Mouse (Mus musculus) forebrain, embryonic 11.5 days (tissue): ENCODE measurements at regions not wholly inside any gene's neighbourhood (a gene's known extent, or its start where the extent isn't known, plus 50 kb on each side); places are given as distances from the start of the nearest gene placed in this dataset.

Experiments used
- ATAC-seq: fragments of 200-750 bp; cut with Nextera tagmentation; replicated peaks from 2 replicates; pipeline ENCODE4 v1.8.0; 2017; ENCODE audit warnings: moderate TSS enrichment; ENCODE audit not compliant: low FRiP score
- DNase-seq: peaks from one replicate; pipeline ENCODE4 v3.0.0-alpha.2; 2017; ENCODE audit warnings: low spot score
- H3K27ac ChIP-seq: fragments of 300-500 bp; sonication (generic); 2 replicates; pipeline ENCODE4 v1.5.1; 2014; ENCODE audit warnings: low read depth, low read length
- H3K27me3 ChIP-seq: fragments of 300-500 bp; sonication (generic); 2 replicates; pipeline ENCODE4 v1.6.1; 2014; ENCODE audit warnings: mild to moderate bottlenecking, low read length, mixed read lengths; ENCODE audit not compliant: control insufficient read depth, insufficient read depth
- H3K36me3 ChIP-seq: fragments of 300-500 bp; sonication (generic); 2 replicates; pipeline ENCODE4 v1.6.1; 2014; ENCODE audit warnings: mild to moderate bottlenecking, low read length, moderate library complexity, mixed read lengths; ENCODE audit not compliant: control insufficient read depth, insufficient read depth
- H3K4me1 ChIP-seq: fragments of 300-500 bp; sonication (generic); replicated peaks from 2 replicates; pipeline ENCODE4 v1.6.1; 2014; ENCODE audit warnings: low read length, mixed read lengths; ENCODE audit not compliant: control insufficient read depth, insufficient read depth
- H3K4me2 ChIP-seq: fragments of 300-500 bp; sonication (generic); 2 replicates; pipeline ENCODE4 v1.6.1; 2014; ENCODE audit warnings: low read depth, mild to moderate bottlenecking, low read length, moderate library complexity, mixed read lengths; ENCODE audit not compliant: severe bottlenecking
- H3K4me3 ChIP-seq: fragments of 300-500 bp; sonication (generic); 2 replicates; pipeline ENCODE4 v1.5.1; 2014; ENCODE audit warnings: low read depth, low read length
- H3K9ac ChIP-seq: fragments of 300-500 bp; sonication (generic); 2 replicates; pipeline ENCODE4 v1.6.1; 2014; ENCODE audit warnings: low read length
- H3K9me3 ChIP-seq: fragments of 300-500 bp; sonication (generic); 2 replicates; pipeline ENCODE4 v1.6.1; 2016; ENCODE audit warnings: low read length, mixed read lengths; ENCODE audit not compliant: control insufficient read depth
- whole genome bisulfite sequencing: fragments of 180-500 bp; shearing (Covaris S2); extraction: QIAGEN DNeasy Blood & Tissue Kit; methylation state at CpG from one replicate; pipeline ENCODE4 v1.1.7; 2014; 5-methylcytosine and 5-hydroxymethylcytosine counted together

- Histone ChIP-seq H3K27me3 (no peaks in the 10 kb centered on the region), H3K4me2 (no peak overlapping the region), H3K27ac (no peak overlapping the region), H3K36me3 (no peaks in the 10 kb centered on the region), H3K9me3 (no peaks in the 10 kb centered on the region), H3K4me1 (peaks cover 6% of the 10 kb centered on the region; the same call in 1 of the 2 replicates), H3K9ac (no peak overlapping the region), H3K4me3 (no peak overlapping the region)
- 70% methylated on average over 8 of the region's 8 CpGs for WGBS
- no peak for ATAC-seq
- no peak for DNase-seq
Observed at GRCm38 (mm10) chr16:90622677-90623225, 104.5 kb downstream of the Mis18a start.

GRCm38 (mm10) chr16:90621761-90622411, 105.3 kb downstream of the Mis18a start:
- Histone ChIP-seq H3K4me1 (peaks cover 6% of the 10 kb centered on the region; the same call in 1 of the 2 replicates), H3K27me3 (no peaks in the 10 kb centered on the region), H3K36me3 (no peaks in the 10 kb centered on the region), H3K9me3 (no peaks in the 10 kb centered on the region), H3K27ac (no peak overlapping the region), H3K9ac (peak overlapping the region; percentile 12), H3K4me2 (no peak overlapping the region), H3K4me3 (no peak overlapping the region)
- 62% methylated on average over 13 of the region's 13 CpGs for WGBS
- ATAC-seq = no peak
- no peak for DNase-seq

- no peak for ATAC-seq
- Histone ChIP-seq H3K9me3 (no peaks in the 10 kb centered on the region), H3K27ac (no peak overlapping the region), H3K27me3 (no peaks in the 10 kb centered on the region), H3K36me3 (no peaks in the 10 kb centered on the region), H3K4me3 (no peak overlapping the region), H3K4me1 (peaks cover 6% of the 10 kb centered on the region; the same call in 1 of the 2 replicates), H3K9ac (no peak overlapping the region), H3K4me2 (no peak overlapping the region)
- DNase-seq = no peak
- WGBS = 88% methylated on average over 13 of the region's 13 CpGs
Observed at GRCm38 (mm10) chr16:90619565-90620311, 107.5 kb downstream of the Mis18a start.

DNA sequence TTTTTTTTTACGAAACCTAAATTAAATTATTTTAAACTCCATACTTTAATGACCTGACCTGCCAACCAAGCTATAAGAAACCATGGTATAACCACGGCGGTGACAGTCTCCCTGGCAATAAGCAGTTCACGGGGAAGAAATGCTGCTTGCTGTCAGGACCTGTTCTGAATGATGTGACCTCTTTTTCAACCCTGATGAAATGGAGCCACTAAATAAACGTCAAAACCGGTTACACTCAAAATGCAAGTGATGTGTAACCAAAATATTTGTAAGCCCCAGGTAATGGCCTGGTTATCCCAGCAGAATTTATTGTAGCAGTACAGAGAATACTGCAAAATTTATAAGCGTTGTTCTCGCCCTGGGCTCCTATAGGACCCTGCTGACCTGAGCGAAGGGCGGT, 111.4 kb downstream of the Mis18a start:
- WGBS = 84% methylated on average over 10 of the region's 10 CpGs
- DNase-seq = no peak

GRCm38 (mm10) chr16:90614137-90614536, 113.1 kb downstream of the Mis18a start:
- no peak overlapping the region for H3K4me3 ChIP-seq
- DNase-seq (no peak), ATAC-seq (no peak)
- WGBS = 100% methylated on average over 1 of the region's 1 CpGs
- H3K36me3 ChIP-seq = no peaks in the 10 kb centered on the region
- no peak overlapping the region for H3K27ac ChIP-seq
- H3K9me3 ChIP-seq = no peaks in the 10 kb centered on the region
- H3K4me2 ChIP-seq = no peak overlapping the region
- no peaks in the 10 kb centered on the region for H3K27me3 ChIP-seq
- no peaks in the 10 kb centered on the region for H3K4me1 ChIP-seq
- no peak overlapping the region for H3K9ac ChIP-seq

More for the DNA sequence above, 111.4 kb downstream of the Mis18a start:
- Histone ChIP-seq H3K9me3 (no peaks in the 10 kb centered on the region), H3K36me3 (no peaks in the 10 kb centered on the region), H3K4me3 (no peak overlapping the region), H3K9ac (no peak overlapping the region), H3K4me2 (no peak overlapping the region), H3K27ac (no peak overlapping the region), H3K4me1 (no peaks in the 10 kb centered on the region), H3K27me3 (no peaks in the 10 kb centered on the region)
- no peak for ATAC-seq

- no peaks in the 10 kb centered on the region for H3K4me1 ChIP-seq
Observed at GRCm38 (mm10) chr16:90610097-90610808, 117.0 kb downstream of the Mis18a start.

GRCm38 (mm10) chr16:90599329-90599870, 127.8 kb downstream of the Mis18a start:
- Histone ChIP-seq H3K4me1 (no peaks in the 10 kb centered on the region), H3K4me2 (no peak overlapping the region), H3K9ac (no peak overlapping the region), H3K9me3 (peaks cover 6% of the 10 kb centered on the region), H3K27ac (no peak overlapping the region), H3K27me3 (no peaks in the 10 kb centered on the region), H3K4me3 (no peak overlapping the region), H3K36me3 (no peaks in the 10 kb centered on the region)
- DNase-seq (no peak), ATAC-seq (no peak)
- 87% methylated on average over 7 of the region's 7 CpGs for WGBS

More at GRCm38 (mm10) chr16:90610097-90610808, 117.0 kb downstream of the Mis18a start:
- DNase-seq = no peak
- Histone ChIP-seq H3K36me3 (no peaks in the 10 kb centered on the region), H3K27ac (no peak overlapping the region), H3K9me3 (no peaks in the 10 kb centered on the region), H3K27me3 (no peaks in the 10 kb centered on the region), H3K9ac (no peak overlapping the region), H3K4me2 (no peak overlapping the region), H3K4me3 (no peak overlapping the region)
- WGBS = 91% methylated on average over 22 of the region's 22 CpGs
- no peak for ATAC-seq

- Histone ChIP-seq H3K9ac (no peak overlapping the region), H3K4me2 (no peak overlapping the region), H3K27me3 (no peaks in the 10 kb centered on the region), H3K27ac (no peak overlapping the region), H3K4me3 (no peak overlapping the region), H3K9me3 (peaks cover 6% of the 10 kb centered on the region), H3K4me1 (no peaks in the 10 kb centered on the region), H3K36me3 (no peaks in the 10 kb centered on the region)
- DNase-seq (no peak), ATAC-seq (no peak)
- 82% methylated on average over 7 of the region's 7 CpGs for WGBS
Observed at GRCm38 (mm10) chr16:90598727-90599126, 128.5 kb downstream of the Mis18a start.
